Mouse (Mus musculus): Measurements from ENCODE around the gene Fam131c.

DNA sequence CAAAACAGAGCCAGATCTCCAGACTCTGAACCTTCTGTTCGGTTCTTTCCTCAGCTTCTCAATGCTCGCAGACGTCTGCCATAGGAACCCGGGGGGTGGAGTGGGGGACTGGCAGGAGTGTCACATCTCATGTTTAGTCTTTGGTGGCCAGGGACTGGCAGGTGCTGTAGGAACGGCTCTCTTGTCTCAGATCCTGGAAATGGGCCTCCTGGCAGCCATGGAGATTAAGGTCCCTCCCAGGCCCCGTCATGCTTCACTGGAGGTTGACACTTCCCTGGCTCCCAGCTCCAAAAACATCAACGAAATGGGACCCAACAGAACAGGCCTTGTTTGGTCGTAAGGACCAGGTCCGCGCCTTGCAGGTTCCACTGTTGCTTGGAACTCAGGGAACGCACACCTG is 19.4 kb upstream of the Fam131c start:
- TF ChIP-seq GATA1 (IDR thresholded peaks at IDR 0.05; ENCODE audit: borderline replicate concordance, low read length): no peak
- TF ChIP-seq FLI1 (IDR thresholded peaks at IDR 0.05; ENCODE audit: low read length): no peak
